Mouse (Mus musculus): ENCODE measurements at regions not wholly inside any gene's neighbourhood (a gene's known extent, or its start where the extent isn't known, plus 50 kb on each side); places are given as distances from the start of the nearest gene placed in this dataset.

DNA sequence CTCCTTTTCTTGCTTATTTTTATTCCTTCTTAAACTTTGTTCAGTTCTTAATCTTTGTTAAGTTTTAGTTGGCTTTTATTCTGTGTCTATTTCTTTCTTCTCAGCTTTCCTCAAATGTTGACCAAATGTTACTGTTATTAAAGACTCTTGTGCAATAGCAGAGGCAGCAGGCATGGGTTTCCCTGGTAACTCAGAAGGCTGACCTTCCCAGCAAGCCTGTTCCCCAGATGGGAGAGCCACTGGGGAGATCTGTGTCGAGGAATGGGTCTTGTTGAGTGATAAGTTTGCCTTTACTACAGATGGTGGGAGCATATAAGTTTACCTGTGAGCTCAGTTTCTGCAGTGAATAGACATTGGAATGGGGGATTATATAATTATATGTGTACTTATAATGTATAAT lies 237.2 kb downstream of the Plpp3 start:
- peak; percentile 26 for DNase-seq (ENCODE audit: low read depth)

DNA sequence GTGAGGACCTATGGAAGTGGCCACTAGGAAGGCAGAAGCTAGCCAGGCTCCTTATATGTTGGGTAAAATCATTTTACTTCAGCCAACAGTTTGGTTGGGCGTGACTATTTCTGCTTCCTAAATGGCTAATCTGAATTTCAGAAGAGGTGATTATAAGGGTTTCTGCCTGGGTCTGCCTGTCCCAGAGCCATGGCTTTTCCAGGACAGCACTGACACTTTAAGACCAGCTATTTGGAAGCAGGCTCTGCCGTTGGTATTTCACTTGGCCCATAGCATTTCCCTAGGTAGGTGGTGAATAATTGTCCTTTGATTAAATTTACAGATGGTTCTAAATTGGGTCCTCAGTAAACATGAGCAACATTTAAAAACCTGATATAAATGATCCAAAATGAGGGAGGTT lies 240.3 kb downstream of the Plpp3 start:
- no peak for DNase-seq (ENCODE audit: low read depth)

DNA sequence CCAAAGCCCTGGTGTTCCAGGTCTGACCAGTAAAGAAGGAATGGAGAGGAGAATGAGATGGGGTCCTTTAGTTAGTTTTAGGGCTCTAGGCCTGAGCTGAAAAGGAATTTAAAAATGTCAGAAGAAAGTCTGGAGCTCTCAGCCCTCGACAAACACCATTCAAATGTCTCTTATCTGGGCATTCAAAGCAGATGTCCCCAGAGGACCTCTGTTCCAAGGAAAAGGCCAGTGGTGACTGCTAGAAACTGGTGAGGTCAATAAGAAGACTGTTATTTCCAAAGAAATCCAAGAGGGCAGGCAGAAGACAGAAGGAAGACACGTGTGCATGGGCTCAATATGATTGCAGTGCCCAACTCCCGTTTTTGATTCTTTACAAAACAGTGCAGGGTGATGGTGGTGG lies 244.9 kb downstream of the Plpp3 start:
- no peak for DNase-seq (ENCODE audit: low read depth)

DNA sequence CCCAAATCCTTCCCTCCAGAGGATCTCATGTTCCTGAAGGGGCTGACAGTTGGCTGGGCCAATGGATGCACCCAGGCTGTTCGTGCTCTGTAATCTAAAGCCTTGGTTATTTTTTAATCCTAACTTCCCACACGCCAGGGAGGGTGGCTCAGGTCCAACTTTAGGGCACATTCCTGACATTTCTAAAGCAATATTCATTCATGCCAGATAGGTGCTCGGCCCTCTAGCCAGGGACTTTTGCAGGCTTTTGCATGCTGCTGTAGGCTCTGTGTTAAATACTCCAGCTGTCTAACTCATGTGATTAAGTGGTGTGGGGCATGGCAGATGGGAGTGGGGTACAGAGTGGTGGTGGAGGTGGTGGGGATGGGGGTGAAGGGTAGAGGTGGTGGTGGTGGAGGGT lies 246.0 kb downstream of the Plpp3 start:
- peak; percentile 75 for DNase-seq (ENCODE audit: low read depth)

GRCm38 (mm10) chr4:105403686-105404085 lies 246.5 kb downstream of the Plpp3 start:
- no peak for DNase-seq (ENCODE audit: low read depth)

- DNase-seq (ENCODE audit: low read depth): no peak
Observed at GRCm38 (mm10) chr4:105405728-105406127, 248.6 kb downstream of the Plpp3 start.

DNA sequence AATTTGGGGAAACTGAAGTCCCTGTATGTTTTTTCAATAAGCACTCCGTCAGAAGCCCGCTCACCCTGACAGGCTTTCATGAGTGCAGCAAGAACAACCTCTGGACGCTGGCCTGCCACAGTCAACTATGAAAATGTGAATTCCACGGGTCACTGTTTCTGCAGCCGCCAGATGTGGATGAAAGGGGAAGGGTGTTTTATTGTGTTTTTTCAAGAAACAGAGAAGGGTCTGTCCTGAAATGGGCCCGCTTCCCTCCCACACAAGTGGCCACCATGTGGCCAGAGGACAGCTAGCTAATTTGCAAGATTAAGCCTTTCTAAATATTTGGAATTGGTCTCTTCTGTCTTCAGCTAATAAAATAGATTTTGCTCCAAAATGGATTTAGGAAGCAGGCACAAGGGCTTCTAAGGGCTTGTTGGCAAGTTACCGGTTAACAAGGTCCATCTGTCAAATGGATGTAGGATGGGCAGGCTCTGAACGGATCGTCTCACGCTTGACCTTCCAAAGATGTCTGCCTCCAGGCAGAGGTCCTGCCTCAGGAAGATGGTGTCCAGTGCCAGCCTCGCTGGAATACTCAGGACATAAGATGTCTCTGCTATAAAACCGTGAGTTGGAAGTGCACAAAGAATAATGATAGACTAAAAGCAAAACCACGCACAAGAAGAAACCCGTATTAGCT lies 249.8 kb downstream of the Plpp3 start:
- DNase-seq (ENCODE audit: low read depth): no peak

GRCm38 (mm10) chr4:105408896-105409295 lies 251.7 kb downstream of the Plpp3 start:
- peak; percentile 78 for DNase-seq (ENCODE audit: low read depth)

DNA sequence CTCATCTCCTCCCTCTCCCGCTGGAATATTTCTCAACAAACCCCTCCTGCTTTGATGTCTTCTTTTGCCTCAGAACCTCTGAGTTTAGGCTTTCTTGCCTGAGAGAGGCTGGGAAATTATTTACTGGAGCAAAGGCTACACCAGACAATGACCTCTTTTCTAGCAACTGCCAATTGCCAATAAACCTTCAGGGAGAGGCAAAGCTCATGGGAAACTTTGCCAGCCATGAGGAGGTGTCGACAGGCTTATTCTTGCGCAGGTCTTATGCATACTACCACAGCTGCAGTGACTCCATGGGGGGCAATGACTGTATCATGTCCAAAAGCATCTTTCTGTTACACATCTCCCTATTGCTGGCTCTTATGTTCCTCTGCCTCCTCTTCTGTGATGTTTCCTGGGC lies 260.0 kb downstream of the Plpp3 start:
- DNase-seq (ENCODE audit: low read depth): peak; percentile 68

DNA sequence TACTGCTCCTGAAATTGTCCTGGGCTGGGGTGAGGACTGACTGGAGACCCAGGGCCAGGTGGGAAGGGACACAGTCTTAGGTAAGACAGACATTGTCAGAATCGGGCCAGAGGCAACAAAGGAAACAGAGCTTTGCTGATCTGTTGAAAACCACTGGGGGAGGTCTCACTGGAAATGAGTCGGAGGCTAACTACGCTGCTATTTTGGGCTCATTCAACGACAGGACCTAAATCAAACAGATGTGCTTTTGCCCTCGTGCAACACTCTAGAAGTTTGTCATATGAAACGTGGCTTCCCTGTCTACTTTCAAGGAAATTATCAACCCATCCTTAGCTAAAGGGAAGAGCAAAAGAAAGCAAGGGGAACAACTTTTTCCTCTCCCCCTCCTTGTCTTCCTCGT lies 265.3 kb downstream of the Plpp3 start:
- DNase-seq (ENCODE audit: low read depth): peak; percentile 65

- DNase-seq (ENCODE audit: low read depth): peak; percentile 44
Observed at GRCm38 (mm10) chr4:105423727-105424201, 266.6 kb downstream of the Plpp3 start.

DNA sequence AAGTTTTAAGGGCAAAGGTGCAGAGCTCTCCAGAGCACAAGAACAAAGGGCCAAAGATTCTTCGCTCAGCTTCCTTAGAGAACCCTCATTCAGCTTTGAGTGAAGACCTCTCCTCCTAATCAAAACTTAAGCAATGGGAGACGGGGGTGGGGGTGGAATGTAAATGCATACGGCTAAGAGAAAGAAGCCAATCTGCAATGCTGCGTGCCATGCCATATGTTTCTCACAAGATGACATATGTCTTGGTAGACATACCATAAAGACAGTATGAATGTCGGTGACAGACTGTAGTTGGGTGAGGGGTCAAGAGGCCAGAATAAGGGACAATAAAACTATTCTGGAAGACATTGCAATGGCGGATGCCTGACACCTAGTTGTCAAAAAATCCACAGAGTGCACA lies 267.9 kb downstream of the Plpp3 start:
- no peak for DNase-seq (ENCODE audit: low read depth)

DNA sequence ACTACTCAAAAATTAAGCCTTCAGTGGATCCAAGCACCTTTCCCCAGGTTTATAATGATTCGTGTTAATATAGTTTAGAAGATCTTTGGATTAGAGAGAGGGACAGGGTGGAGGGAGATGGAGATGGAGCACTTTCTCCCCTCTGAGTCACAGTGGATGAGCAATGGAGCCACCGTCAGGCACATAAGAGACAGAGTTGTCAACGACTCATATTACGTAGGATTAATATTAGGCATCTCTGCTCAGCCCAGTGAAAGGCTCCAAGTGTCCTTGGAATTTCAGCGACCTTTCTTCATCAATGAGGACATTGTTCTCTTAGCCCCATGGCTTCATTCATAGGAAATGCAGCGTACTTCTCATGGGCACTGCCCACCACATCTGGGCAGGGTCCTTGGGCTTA lies 270.4 kb downstream of the Plpp3 start:
- peak; percentile 44 for DNase-seq (ENCODE audit: low read depth)

DNA sequence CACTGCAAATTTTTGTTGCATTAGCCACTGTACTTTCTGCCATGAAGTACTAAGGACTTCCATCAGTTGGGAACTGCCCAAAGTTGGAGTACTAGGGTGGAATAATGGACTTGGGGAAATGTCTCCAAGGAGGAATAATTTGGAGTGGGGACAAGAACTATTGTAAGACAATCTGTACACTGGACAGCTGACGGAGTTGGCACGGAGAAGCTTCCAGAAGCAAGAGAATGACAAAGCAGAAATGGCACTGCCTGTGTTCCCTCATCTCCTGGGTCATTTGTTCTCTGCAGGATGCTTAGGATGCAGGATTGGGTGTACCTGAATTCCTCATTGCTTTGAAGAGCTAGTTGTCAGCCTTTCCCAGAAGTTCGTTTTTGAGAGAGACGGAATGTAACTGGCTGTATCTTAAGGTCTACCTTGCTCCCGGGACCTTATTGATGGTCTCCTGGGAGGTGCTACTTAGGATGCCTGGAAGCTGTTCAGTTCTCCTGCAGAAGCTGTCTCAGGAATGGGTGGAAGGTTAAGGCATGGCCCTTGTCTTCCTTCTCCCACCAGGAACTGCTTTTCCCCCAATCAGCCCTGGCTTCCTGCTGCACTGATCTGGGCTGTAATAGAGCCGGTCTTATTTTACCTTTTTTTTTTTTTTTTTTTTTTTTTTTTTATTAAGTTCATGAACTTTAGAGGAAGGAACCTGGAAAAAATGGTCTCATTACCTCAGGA lies 272.4 kb downstream of the Plpp3 start:
- DNase-seq (ENCODE audit: low read depth): no peak

DNA sequence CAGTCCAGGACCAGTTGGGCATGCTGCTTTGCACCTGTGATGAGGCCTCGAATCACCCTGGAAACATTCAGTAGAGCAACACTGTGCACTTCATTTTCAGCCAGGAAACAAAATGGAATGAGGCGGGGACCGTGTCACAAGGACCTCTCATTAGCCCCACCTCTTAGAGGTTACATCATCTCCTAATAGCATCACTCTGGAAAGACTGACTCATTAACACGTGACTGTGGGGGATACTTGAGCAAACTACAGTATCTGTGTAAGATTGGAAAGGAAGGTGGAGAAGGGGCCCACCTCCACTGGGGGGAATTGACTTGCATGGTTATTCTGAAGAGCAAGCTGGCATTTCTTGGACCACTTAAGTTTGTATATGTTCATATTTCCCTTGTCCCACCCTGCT lies 275.3 kb downstream of the Plpp3 start:
- peak; percentile 66 for DNase-seq (ENCODE audit: low read depth)

DNA sequence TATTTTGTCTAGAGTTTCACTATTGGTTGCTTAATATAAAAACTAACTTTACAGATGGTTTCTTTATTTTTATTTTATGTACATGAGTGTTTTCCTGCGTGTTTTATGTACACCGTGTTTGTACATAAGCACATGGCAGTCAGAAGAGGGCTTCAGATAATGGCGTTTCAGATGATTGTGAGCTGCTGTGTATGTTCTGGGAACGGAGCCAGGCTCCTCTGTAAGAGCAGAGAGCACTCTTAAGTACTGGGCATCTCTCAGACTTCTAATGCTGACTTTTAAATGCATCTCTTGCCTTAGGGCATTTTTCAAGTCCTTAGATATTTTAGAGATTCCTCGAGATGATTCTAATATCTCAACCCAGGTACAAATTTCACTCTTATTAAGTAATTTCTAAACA lies 280.0 kb downstream of the Plpp3 start:
- peak; percentile 40 for DNase-seq (ENCODE audit: low read depth)

GRCm38 (mm10) chr4:105449046-105449860 lies 292.1 kb downstream of the Plpp3 start:
- DNase-seq (ENCODE audit: low read depth): no peak

DNA sequence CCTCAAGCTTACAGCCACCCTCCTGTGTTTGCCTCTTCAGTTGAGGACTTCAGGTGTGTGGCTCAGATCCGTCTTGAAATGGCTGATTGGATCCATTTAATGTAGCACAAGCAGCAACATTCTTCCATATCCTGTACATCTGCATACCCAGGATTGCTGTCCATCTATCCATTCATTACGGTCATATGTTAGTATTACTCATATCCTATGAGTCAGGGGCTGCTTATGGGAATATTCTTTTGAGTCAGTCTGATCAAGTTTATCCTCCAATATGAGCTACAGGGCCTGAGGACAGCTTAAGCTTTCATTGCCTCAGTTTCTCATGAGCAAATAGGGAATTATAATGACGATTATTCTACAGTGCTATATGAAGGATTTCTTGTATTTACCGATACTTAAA lies 293.7 kb downstream of the Plpp3 start:
- DNase-seq (ENCODE audit: low read depth): peak; percentile 72

DNA sequence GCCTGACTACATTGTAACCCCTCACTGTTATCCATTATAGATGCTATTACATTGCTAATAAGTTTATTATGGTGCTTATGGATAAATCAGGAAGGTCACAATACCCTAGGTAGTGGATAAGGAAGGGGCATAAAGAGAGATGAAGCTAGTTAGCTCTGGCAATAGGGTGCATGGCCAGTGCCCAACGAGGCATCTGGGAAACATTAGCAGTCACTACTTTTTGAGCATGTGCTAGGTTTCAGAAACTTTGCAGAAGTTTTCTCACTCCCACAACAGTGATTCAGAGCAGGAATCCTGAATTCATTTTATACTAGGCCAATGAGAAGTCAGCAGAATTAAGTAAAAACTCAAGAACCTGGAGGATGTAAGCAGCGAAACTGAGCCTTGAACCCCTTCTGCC lies 294.7 kb downstream of the Plpp3 start:
- DNase-seq (ENCODE audit: low read depth): peak; percentile 81

GRCm38 (mm10) chr4:105456955-105457621 lies 299.9 kb downstream of the Plpp3 start:
- DNase-seq (ENCODE audit: low read depth): peak; percentile 84

- DNase-seq (ENCODE audit: low read depth): peak; percentile 59
Observed at GRCm38 (mm10) chr4:105459991-105460688, 303.0 kb downstream of the Plpp3 start.

DNA sequence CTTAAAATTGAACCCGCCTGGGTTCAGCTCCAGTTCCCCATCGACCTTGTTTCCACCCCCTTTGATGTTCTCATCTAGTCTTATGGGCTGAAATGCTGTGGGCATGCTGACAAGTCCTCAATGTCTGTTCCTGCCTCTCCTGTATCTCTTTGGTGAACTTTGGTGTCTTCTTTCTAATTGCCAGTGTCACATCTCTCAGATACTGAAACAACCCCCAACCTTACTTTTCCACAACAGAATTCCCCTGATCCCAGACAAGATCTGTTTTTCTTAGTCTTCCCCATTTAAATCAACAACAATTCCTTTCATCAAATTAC lies 303.5 kb downstream of the Plpp3 start:
- no peak for DNase-seq (ENCODE audit: low read depth)
